Mouse (Mus musculus) hindbrain, embryonic 12.5 days (tissue): Measurements from ENCODE around the gene Hbq1a. TPM values are rescaled to one million over a fixed set of nuclear protein-coding genes. Genes with fewer than 3 reads are reported as not detected.
"Not testable (repeated sequence)": the region's sequence is repeated elsewhere in the genome, so short reads cannot be mapped to it uniquely, and the experiment has no call there.

Source experiments
- ATAC-seq: fragments of 200-750 bp; cut with Nextera tagmentation; 2 replicates; pipeline ENCODE4 v1.8.0; 2017; ENCODE audit warnings: moderate TSS enrichment; ENCODE audit not compliant: low FRiP score
- H3K27ac ChIP-seq: fragments of 300-500 bp; sonication (generic); 2 replicates; pipeline ENCODE4 v1.5.1; 2016; ENCODE audit warnings: mild to moderate bottlenecking
- H3K27me3 ChIP-seq: fragments of 300-500 bp; sonication (generic); 2 replicates; pipeline ENCODE4 v1.6.1; 2016; ENCODE audit warnings: mild to moderate bottlenecking
- H3K36me3 ChIP-seq: fragments of 300-500 bp; sonication (generic); 2 replicates; pipeline ENCODE4 v1.6.1; 2016; ENCODE audit warnings: mild to moderate bottlenecking
- H3K4me1 ChIP-seq: fragments of 300-500 bp; sonication (generic); 2 replicates; pipeline ENCODE4 v1.6.1; 2016
- H3K4me2 ChIP-seq: fragments of 300-500 bp; sonication (generic); replicated peaks from 2 replicates; pipeline ENCODE4 v1.6.1; 2016; ENCODE audit warnings: mild to moderate bottlenecking
- H3K4me3 ChIP-seq: fragments of 300-500 bp; sonication (generic); 2 replicates; pipeline ENCODE4 v1.5.1; 2016; ENCODE audit warnings: mild to moderate bottlenecking
- H3K9ac ChIP-seq: fragments of 300-500 bp; sonication (generic); 2 replicates; pipeline ENCODE4 v1.6.1; 2016; ENCODE audit warnings: mild to moderate bottlenecking, moderate library complexity
- H3K9me3 ChIP-seq: fragments of 300-500 bp; sonication (generic); replicated peaks from 2 replicates; pipeline ENCODE4 v1.6.1; 2016; ENCODE audit warnings: mild to moderate bottlenecking
- WGBS: fragments of 180-500 bp; shearing (Covaris S2); methylation state at CpG from one replicate; pipeline ENCODE4 v1.1.7; 2016; 5-methylcytosine and 5-hydroxymethylcytosine counted together
- polyA plus RNA-seq: library from polyadenylated mRNA; unstranded; fragments of >200 nt; fragmentation: Nextera tagmentation; extraction: Ambion mirVana; gene quantifications from 2 replicates; pipeline ENCODE4 v1.2.1, GENCODE M21; 2016

The Hbq1a gene
- polyA plus RNA-seq, 1 experiment from 2014 or later, result 0.72 TPM

DNA sequence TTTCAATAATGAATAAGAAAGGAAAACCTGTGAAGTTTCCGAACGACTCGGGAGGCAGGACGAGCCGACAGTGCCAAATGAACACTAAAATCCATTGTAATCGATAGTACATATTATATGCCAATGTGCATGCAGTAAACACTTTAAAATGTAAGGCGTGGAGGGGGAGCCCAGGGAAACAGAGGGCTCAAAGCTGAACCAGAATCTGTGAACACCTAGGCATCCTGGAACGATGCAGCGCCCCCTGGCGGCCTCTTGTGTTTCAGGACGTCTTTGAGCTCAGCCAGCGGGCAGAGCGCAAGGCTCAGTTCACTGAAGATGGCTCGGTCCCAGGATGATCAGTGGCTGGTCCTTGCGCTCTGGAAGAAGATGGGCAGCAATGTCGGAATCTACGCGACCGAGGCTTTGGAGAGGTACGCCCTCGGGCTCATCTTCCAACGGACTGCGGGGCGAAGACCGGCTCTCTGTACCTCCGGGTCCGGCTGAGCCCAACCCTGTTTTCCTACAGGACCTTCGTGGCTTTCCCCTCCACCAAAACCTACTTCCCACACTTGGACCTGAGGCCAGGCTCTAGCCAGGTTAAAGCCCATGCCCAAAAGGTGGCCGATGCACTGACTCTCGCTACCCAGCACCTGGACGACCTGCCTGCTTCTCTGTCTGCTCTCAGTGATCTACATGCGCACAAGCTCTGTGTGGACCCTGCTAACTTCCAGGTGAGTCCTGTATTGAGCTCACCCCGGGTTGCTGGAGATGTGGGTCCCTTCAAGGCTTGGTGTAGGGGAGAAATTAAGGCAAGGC, 13.0 kb upstream of the Hbq1a start, which contains the start of gene Hbq1b:
Gene Hbq1b, plus strand, starts transcription at position 271 of the 798 bp plus-strand sequence.
- H3K4me2 ChIP-seq, result peak within 1 kb of the TSS; percentile 48
- not testable (repeated sequence) for H3K36me3 ChIP-seq, H3K27ac ChIP-seq, H3K27me3 ChIP-seq, H3K9me3 ChIP-seq, H3K4me1 ChIP-seq
- WGBS, result 21% methylated on average over 31 of the region's 33 CpGs
- ATAC-seq, result peak; percentile 67
- peak within 1 kb of the TSS; percentile 26 for H3K4me3 ChIP-seq
- H3K9ac ChIP-seq, result 0 out of 2 replicates have a peak within 1 kb of the TSS, but pooled peaks have one; percentile 33

- no peaks in the 10 kb centered on the region for H3K36me3 ChIP-seq
- WGBS, result 72% methylated on average over 9 of the region's 9 CpGs
- no peaks in the 10 kb centered on the region for H3K4me1 ChIP-seq
- ATAC-seq, result no peak
- H3K9ac ChIP-seq, result no peak overlapping the region
- H3K4me3 ChIP-seq, result no peak overlapping the region
- no peaks in the 10 kb centered on the region for H3K9me3 ChIP-seq
- no peak overlapping the region for H3K27ac ChIP-seq
- 0 out of 2 replicates have a peak overlapping the region, but pooled peaks have one; percentile 48 for H3K4me2 ChIP-seq
- H3K27me3 ChIP-seq, result peaks cover 8% of the 10 kb centered on the region; the same call in 1 of the 2 replicates
Measured at GRCm38 (mm10) chr11:32287493-32287825, 12.4 kb upstream of the Hbq1a start.

DNA sequence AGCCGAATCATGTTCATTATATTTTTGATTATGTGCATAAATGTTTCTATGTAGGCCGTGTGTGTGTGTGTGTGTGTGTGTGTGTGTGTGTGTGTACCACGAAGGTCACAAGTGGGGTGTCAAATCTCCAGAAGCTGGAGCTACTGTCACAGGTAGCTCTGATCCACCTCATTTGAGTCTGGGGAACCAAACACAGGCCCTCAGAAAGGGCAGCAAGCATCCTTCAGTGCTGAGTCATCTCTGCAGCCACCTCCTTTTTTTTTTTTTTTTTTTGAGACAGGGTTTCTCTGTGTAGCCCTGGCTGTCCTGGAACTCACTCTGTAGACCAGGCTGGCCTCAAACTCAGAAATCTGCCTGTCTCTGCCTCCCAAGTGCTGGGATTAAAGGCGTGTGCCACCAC, 7.0 kb upstream of the Hbq1a start:
- not testable (repeated sequence) for H3K4me1 ChIP-seq, H3K4me2 ChIP-seq, H3K27me3 ChIP-seq, H3K9me3 ChIP-seq, H3K4me3 ChIP-seq, H3K36me3 ChIP-seq, ATAC-seq, H3K27ac ChIP-seq, H3K9ac ChIP-seq
- 86% methylated on average over 4 of the region's 4 CpGs for WGBS

DNA sequence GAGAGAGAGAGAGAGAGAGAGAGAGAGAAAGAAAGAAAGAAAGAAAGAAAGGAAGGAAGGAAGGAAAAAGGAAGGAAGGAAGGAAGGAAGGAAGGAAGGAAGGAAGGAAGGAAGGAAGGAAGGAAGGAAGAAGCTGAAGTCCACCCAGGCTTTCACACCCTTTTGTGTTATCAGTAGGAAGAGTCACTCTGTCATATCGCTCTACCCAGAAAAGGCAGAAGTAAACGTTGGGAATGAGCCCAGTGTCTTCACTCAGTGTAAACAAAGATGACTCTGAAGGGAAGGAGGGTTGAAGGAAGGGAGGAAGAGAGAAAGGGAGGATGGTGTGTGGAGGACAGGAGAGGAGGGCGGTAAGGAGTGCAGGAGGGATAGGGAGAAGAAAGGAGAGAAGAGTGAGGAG, 6.4 kb upstream of the Hbq1a start:
- not testable (repeated sequence) for H3K36me3 ChIP-seq
- 78% methylated on average over 3 of the region's 3 CpGs for WGBS

DNA sequence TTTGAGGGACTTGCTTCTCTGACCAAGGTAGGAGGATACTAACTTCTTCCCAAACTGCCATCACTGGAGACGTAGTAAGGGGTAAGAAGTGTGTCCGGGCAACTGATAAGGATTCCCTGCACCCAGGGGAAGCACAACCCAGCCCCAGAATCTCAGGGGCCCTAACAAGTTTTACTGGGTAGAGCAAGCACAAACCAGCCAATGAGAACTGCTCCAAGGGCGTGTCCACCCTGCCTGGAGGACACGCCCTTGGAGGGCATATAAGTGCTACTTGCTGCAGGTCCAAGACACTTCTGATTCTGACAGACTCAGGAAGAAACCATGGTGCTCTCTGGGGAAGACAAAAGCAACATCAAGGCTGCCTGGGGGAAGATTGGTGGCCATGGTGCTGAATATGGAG, 3.7 kb upstream of the Hbq1a start, which contains the start of gene Hba-a2:
Gene Hba-a2, plus strand, starts transcription at position 287 of the 400 bp plus-strand sequence.
- no CpG with 5 or more reads among the region's 4 CpGs for WGBS
- not testable (repeated sequence) for H3K9ac ChIP-seq, H3K4me3 ChIP-seq, H3K27me3 ChIP-seq, H3K27ac ChIP-seq, H3K4me2 ChIP-seq, ATAC-seq, H3K36me3 ChIP-seq, H3K9me3 ChIP-seq, H3K4me1 ChIP-seq

More for the DNA sequence above, 6.4 kb upstream of the Hbq1a start:
- H3K27me3 ChIP-seq, H3K4me3 ChIP-seq, H3K9ac ChIP-seq, H3K27ac ChIP-seq, ATAC-seq, H3K9me3 ChIP-seq, H3K4me1 ChIP-seq, H3K4me2 ChIP-seq: not testable (repeated sequence)

DNA sequence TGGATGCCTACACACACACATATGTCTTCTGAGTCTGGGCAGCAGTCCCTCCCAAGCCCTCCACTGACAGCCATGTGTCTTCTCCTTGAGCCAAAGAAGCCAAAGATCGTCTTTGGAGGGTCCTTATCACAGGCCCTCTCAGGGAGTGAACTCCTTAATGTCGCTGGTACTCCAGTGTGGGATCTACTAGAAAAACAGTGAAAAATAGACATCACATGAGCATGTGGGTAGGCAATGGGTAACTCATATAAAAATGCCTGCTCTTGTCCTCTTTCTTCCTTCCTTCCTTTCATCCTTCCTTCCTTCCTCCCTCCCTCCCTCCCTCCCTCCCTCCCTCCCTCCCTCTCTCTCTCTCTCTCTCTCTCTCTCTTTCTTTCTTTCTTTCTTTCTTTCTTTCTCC, 2.5 kb upstream of the Hbq1a start:
- not testable (repeated sequence) for H3K4me2 ChIP-seq, H3K36me3 ChIP-seq, H3K4me1 ChIP-seq, ATAC-seq, H3K9me3 ChIP-seq, H3K27ac ChIP-seq, H3K9ac ChIP-seq, H3K4me3 ChIP-seq
- H3K27me3 ChIP-seq, result peaks cover 13% of the 10 kb centered on the region
- WGBS, result 54% methylated on average over 2 of the region's 2 CpGs

DNA sequence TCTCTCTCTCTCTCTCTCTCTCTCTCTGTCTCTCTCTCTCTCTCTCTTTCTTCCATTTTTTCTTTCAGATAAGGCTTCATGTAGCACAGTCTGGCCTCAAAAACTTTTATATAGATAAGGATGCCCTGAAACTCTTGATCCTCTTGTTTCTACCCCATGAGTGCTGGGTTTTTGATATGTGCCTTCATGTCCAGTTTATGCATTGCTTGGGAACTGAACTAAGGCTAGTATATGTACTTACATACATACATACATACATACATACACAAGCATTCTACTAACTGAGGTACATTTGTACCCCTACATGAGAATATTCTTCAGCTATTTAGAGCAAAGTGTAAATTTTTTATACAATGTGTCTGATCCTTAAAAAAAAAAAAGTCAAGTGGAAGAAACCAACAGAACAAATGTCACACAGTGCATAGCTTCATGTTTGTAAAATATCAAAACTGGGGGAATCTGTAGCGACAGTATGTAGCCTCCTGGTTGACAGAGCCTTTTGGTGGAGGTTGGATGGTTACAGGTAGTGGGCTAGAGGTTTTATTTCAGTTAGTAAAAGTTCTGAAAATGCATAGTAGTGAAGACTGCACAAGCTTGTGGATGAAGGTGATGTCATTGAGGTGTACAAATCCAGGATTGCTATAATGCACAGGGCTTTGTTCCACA, 1.9 kb upstream of the Hbq1a start:
- Histone ChIP-seq H3K4me2 (no peak overlapping the region), H3K9ac (no peak overlapping the region), H3K36me3 (no peaks in the 10 kb centered on the region), H3K4me1 (no peaks in the 10 kb centered on the region), H3K4me3 (no peak overlapping the region), H3K9me3 (no peaks in the 10 kb centered on the region), H3K27ac (no peak overlapping the region), H3K27me3 (peaks cover 13% of the 10 kb centered on the region)
- no peak for ATAC-seq
- WGBS, result 97% methylated on average over 1 of the region's 1 CpGs

DNA sequence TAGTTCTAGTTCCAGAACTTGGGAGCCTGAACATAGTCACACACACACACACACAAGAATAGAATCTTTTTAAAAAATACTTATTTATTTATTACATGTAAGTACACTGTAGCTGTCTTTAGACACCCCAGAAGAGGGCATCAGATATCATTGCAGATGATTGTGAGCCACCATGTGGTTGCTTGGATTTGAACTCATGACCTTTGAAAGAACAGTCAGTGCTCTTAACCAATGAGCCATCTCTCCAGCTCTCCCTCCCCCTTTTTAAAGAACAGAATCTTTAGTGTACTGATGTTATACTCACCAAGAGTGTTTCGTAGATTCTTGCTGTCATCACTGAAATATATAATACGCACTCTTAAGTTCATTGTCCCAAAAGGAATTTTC, 1.3 kb upstream of the Hbq1a start:
- Histone ChIP-seq H3K27me3 (peaks cover 13% of the 10 kb centered on the region), H3K9ac (no peak overlapping the region), H3K36me3 (no peaks in the 10 kb centered on the region), H3K4me3 (no peak overlapping the region), H3K27ac (no peak overlapping the region), H3K4me1 (no peaks in the 10 kb centered on the region), H3K9me3 (no peaks in the 10 kb centered on the region), H3K4me2 (no peak overlapping the region)
- 92% methylated on average over 2 of the region's 2 CpGs for WGBS
- ATAC-seq, result no peak

DNA sequence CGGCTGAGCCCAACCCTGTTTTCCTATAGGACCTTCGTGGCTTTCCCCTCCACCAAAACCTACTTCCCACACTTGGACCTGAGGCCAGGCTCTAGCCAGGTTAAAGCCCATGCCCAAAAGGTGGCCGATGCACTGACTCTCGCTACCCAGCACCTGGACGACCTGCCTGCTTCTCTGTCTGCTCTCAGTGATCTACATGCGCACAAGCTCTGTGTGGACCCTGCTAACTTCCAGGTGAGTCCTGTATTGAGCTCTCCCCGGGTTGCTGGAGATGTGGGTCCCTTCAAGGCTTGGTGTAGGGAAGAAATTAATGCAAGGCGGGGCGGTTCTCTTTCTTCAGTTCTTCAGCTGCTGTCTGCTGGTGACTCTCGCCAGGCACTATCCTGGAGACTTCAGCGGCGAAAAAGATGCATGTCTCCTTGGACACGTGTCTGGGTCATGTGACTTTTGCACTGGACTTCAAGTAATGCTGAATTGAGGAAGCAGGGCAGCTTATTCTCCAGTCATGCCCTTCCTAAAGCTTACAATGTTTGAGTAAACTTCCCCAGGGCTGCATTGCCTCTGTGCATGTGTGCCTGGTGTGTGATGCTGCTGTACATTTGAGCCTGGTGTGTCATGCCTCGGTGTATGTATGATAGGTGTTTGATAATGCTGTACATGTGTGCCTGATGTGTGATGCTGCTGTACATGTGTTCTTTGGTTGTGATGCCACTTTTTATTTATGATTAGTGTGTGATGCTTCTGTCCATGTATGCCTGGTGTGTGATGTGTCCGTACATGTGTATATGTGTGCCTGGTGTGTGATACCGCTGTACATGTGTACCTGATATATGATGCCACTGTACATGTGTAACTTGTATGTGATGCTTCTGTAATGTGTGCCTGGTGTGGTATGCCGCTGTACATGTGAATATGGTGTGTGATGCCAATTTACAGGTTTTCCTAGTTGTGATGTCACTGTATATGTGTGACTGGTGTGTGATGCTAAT, 704 bp downstream of the Hbq1a start:
- peak overlapping the region; percentile 24 for H3K4me3 ChIP-seq
- H3K4me2 ChIP-seq, result peak overlapping the region; percentile 54
- no peaks in the 10 kb centered on the region for H3K36me3 ChIP-seq
- 55% methylated on average over 14 of the region's 17 CpGs for WGBS
- H3K27me3 ChIP-seq, result peaks cover 13% of the 10 kb centered on the region
- no peaks in the 10 kb centered on the region for H3K4me1 ChIP-seq
- no peaks in the 10 kb centered on the region for H3K9me3 ChIP-seq
- no peak overlapping the region for H3K9ac ChIP-seq
- peak; percentile 29; the same call in 1 of the 2 replicates for ATAC-seq
- no peak overlapping the region for H3K27ac ChIP-seq

GRCm38 (mm10) chr11:32301506-32301905, 1.6 kb downstream of the Hbq1a start:
- H3K27me3 ChIP-seq, result peaks cover 13% of the 10 kb centered on the region
- no peak for ATAC-seq
- 77% methylated on average over 1 of the region's 1 CpGs for whole genome bisulfite sequencing
- no peak overlapping the region for H3K9ac ChIP-seq
- H3K27ac ChIP-seq, result no peak overlapping the region
- no peak overlapping the region for H3K4me2 ChIP-seq
- no peak overlapping the region for H3K4me3 ChIP-seq
- no peaks in the 10 kb centered on the region for H3K36me3 ChIP-seq
- no peaks in the 10 kb centered on the region for H3K9me3 ChIP-seq
- no peaks in the 10 kb centered on the region for H3K4me1 ChIP-seq

DNA sequence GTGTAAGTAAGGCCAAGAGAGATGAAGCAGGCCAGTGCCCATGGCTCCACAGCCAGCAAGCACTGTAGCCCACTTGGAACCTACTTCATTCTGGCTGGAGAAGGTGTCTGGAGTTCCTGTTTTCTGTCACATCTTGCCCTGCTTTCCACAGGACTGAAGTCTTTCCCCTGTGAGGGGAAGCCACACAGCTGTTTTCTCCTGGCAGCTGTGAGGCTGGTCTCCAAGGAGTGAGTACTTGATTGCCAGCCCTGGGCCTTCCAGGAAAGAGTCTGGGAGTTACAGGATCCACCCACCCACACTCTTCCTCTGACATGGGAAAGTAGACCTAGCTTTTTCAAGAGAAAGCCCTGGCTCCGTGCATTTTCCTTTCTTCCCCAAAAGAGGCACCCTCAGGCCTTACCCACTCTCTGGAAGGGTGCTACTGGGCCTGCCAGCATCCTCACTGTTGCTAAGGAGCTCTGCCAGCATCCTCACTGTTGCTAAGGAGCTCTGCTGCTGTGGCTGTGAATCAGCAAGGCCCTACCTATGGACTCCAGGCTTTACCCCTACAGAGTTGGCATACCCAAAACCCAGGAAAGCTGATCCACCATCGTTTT, 3.1 kb downstream of the Hbq1a start:
- no peak for ATAC-seq
- H3K9ac ChIP-seq, result no peak overlapping the region
- H3K9me3 ChIP-seq, result no peaks in the 10 kb centered on the region
- H3K4me1 ChIP-seq, result peaks cover 2% of the 10 kb centered on the region; the same call in 1 of the 2 replicates
- H3K36me3 ChIP-seq, result no peaks in the 10 kb centered on the region
- 52% methylated on average over 2 of the region's 2 CpGs for WGBS
- H3K4me3 ChIP-seq, result no peak overlapping the region
- H3K4me2 ChIP-seq, result no peak overlapping the region
- H3K27ac ChIP-seq, result no peak overlapping the region
- H3K27me3 ChIP-seq, result peaks cover 13% of the 10 kb centered on the region
